Mouse (Mus musculus) CD4-positive, CD25-positive, alpha-beta regulatory T cell, adult 2 months (primary cell): Measurements from ENCODE around the gene Aacs.
"Not testable (repeated sequence)": the region's sequence is repeated elsewhere in the genome, so short reads cannot be mapped to it uniquely, and the experiment has no call there.

Source experiments
- DNase-seq: peaks from one replicate; pipeline ENCODE4 v3.0.0-alpha.2; 2012; ENCODE audit warnings: low read depth, low spot score

Gene Aacs

DNA sequence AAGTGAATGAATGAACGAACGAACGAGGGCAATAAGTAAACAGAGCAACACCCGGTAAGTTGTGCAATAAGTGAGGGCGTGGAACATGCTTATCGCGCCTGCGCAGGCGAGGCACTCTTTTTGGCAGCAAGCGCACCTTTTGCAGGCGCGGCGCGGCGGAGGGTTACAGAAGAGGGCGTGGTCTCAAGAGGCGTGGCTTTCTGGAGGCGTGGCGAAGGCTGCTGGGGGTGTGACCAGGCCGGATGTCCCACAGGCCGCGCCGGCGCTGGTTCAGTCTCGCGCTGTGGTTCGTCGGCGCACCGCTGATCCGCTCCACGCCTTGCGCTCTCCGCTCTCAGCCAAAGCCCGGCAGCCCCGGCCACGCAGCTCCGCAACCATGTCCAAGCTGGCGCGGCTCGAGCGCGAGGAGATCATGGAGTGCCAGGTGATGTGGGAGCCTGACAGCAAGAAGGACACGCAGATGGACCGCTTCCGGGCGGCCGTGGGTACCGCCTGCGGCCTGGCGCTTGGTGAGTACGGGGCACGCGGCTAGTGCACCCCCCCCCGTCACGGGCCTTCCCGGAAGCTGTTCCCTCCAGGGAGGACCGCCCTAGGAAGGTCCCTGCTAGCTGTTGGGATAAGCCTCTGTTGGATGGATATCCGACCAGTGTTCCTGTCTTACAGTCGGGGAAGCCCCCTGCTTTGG lies at the start of gene Aacs:
Gene Aacs, plus strand, starts transcription at position 214 of the 685 bp plus-strand sequence.
- peak; percentile 99 for DNase-seq

DNA sequence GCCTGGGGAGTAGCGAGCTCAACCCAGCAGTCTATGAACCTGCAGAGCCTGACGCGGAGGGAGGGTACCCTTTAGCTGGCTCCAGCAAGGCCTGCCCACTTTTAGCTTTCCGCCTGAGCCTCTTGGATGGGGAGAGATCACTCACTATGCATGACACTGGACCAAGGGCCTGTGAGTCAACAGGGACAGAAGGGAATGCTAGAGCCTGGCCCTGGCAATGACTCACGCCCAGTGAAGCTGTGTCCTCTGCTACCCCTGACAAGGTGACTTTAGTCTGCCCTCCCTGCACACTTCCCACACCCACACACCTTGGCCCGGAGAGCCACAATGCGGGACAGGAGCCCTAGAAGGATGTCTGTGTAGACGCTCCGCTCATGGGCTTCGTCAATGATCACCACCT lies 49.3 kb upstream of the Aacs start:
- DNase-seq, result no peak

DNA sequence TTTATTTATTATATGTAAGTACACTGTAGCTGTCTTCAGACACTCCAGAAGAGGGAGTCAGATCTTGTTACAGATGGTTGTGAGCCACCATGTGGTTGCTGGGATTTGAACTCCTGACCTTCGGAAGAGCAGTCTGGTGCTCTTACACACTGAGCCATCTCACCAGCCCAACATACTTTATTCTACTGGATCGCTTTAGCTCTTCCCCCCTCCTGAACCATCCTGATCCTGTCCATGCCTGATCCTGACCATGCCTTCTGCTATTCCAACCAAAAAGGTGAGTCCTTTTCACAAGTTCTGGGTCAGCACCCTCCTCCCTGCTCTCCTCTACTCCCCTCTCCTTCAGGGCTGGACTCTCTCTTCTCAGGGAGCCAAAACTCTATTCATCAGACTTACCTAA lies 43.3 kb upstream of the Aacs start:
- not testable (repeated sequence) for DNase-seq

DNA sequence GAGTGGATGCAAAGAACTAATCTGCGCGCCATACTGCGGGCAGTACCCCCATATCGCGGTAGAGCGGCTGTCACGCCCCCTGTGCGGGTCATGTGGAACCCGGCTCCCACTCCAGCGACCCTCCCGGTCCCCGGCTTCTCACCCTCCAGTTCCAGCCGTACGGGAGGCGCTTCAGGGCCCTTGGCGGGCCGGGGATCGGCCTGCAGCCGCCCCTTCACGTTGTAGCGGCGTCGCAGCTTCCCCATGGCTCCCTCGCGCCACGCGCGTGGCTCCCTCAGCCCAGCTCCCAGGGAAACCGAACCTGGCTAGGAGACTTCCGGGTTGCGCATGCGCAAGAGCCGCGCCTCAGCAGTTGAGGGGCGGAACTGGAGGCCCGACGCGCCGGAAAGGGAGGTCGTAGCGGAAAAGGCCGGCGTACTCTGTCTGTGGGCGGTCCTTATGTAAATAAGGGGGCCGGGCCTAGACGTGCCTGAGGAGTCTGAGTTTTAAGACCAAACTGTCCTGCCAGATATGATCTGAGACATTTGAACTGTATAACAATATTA lies 41.7 kb upstream of the Aacs start, which contains the start of gene Dhx37:
Gene Dhx37, minus strand, starts transcription at position 329 of the 545 bp plus-strand sequence.
- DNase-seq, result peak; percentile 98

DNA sequence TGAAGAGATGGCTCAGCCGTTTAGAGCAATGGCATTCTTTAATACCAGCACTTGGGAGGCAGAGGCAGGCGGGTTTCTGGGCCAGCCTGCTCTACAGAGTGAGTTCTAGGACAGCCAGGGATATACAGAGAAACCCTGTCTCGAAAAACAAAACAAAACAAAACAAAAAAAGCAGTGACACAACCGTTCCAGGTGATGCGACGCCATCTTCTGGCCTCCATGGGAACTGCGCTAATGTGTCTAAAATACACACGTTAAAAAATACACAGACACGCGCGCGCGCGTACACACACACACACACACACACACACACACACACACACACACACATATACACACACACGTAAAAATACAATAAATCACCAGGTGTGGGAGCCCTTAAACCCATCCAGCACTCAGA lies 41.3 kb upstream of the Aacs start:
- peak; percentile 66 for DNase-seq

DNA sequence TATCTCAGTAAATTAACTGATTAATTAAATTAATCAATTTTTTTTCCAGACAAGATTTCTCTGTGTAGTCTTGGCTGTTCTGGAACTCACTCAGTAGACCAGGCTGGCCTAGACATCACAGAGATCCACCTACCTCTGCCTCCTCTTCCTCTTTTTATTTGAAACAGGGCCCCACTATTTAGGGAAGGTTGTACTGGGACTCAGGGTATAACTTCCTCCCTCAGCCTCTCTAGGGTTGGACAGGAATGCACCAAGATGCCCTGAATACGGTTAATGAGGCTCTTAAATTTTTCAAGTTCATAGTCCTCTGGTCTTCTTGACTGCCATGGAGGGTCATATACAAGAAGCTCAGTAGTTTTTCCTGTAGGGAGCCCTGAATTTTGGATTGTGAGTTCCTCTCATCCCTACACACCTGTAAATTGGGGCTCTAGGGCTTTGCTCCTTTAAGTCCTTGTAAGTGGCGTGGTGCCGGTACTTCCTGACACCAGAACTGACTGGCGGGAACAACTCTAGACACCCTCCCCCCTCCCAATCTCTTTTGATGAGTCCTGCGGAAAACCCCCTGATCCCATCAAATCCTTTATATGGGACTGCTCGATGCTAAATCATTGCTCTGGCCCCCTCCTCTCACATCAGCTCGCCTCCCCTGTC lies 34.9 kb upstream of the Aacs start:
- no peak for DNase-seq

DNA sequence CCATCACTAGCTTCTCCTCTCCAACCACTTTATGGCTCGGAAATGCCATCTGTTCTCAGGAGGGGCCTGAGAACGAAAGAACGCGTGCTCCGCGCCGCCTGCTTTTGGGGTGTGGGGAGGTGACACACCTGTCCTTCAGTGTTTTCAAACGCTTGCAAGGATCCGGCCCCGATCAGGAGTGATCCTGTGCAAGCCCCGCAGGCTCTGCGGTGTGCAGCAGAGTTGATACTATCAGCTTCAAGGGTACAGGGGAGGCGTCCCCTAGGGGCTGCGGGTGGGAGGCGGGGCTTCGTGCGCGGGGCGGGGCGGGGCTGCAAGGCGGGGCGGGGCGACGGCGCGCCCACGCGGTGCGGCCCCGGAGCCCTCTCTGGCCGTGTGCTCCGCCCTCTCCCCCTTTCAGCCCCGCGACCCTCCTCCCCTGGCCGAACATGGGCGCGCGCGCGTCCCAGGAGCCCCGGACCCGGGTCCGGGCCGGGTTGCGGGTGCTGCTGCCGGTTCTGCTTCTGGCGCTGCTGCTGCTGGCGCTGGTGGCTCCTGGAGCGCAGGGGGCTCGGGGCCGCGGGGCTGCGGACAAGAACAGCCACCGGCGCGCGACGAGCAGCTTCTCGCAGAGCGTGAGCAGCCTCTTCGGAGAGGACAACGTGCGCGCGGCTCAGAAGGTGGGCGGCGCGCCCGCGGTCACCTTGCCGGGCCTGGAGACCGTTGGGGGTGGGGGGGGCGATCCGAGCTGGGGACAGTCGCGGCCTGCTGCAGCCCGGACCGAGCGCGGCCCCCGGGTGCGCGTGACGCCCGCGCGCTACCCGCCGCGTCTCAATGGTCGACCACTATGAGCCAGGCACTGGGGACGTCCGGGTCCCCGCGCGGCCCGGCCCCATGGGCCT lies 34.1 kb upstream of the Aacs start, which contains the start of gene Bri3bp:
Gene Bri3bp, plus strand, starts transcription at position 335 of the 881 bp plus-strand sequence.
- DNase-seq, result peak; percentile 82

DNA sequence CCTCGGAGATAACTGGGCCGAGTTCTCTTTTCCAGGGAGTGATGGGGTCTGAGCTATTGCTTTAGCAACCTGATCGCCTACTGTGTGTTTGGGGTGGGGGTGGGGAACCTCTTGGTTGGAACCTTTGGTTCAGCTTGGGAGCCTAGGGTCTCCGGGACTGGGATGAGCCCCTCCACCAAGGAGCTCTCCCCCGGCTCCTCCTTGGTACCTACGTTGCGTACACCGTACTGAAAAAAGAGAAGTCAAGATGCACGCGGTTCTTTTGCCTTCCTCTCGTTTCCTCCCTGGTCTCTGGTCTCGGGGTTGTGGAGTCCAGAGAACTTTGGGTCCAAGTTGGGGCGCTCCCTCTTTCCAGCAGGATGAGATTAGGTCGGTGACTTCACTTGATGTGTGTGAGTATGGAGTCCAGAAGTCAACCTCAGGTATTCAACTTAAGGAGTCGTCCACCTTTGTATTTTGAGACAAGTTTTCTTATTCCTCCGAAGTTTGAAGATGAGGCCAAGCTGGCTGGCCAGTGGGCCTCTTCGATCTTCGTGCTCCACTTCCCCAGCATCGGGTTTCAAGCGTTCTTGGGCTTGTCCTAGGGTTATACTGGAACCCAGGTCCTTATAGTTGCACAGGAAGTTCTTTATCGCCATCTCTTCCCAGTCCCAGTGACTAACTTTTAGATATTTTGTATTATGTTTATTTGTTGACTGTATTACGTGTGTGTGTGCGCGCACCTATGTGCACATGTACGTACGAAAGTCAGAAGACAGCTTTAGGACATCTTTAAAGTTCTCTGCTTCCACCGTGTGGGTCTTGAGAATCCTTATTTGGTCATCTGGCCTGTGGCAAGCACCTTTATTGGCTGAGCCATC lies 33.2 kb upstream of the Aacs start:
- DNase-seq, result no peak

DNA sequence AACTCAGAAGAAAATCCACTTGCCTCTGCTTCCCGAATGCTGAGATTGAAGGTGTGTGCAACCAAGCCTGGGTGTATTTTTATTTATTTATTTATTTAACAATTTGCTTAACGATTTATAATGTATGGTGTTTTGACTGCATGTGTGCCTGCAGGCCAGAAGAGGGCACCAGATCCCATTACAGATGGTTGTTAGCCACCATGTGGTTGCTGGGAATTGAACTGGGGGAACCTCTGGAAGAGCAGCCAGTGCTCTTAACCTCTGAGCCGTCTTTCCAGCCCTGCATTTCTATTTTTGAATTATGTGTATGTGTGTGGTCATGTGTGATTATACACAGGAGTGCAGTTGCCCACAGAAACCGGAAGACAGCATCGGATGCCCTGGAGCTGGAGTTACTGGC lies 32.3 kb upstream of the Aacs start:
- peak; percentile 16 for DNase-seq

DNA sequence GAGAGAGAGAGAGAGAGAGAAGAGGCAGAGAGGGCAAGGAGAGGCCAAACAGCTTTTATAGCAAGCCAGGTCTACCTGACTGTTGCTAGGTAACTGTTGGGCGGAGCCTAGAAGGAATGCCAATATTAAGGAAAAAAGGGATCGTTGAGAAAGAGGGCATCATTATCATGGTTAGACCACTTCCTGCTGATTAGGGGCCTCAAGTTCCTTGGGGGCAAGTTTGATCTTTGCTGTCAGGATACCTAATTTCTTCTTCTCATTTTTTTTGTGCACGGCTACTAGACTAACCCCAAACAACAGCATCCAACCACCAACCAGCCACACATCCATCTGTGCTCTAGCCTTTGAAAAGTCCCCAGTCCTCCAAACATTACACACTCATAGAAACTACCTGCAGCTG lies 31.7 kb upstream of the Aacs start:
- peak; percentile 19 for DNase-seq

DNA sequence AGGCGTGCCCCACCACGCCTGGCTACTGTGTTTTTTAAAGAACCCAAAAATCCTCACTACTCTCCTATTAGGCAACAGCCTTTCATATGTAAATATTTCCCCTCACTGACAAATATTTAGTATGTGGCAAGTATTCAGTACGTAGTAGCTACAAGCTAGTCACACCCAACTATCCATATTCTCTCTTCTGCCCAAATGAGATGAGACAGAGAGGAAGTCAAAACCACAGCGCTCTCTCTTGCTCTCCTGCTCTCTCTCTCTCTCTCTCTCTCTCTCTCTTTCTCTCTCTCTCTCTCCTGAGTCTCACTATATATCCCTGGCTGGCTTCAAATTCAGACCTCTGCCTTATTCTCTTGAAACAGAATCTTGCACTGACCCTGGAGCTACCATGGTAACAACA lies 31.1 kb upstream of the Aacs start:
- DNase-seq, result peak; percentile 66

DNA sequence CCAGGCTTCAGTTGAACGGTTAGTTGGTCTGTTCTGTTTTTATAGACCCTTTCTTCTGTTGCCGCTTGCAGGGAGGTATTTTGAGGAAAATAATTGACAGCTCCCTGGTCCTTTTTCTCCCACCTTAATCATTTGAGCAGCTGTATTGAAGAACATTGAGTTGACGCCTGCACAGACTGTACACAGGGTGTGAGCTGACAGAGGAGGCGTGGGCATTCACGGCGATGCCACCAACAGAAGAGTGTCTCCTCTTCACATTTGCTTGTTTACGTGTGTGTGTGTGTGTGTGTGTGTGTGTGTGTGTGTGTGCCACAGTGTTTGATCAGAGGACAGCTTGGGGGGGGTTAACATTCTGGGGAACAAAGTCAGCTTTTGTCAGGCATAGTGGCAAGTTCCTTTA lies 29.3 kb upstream of the Aacs start:
- no peak for DNase-seq

DNA sequence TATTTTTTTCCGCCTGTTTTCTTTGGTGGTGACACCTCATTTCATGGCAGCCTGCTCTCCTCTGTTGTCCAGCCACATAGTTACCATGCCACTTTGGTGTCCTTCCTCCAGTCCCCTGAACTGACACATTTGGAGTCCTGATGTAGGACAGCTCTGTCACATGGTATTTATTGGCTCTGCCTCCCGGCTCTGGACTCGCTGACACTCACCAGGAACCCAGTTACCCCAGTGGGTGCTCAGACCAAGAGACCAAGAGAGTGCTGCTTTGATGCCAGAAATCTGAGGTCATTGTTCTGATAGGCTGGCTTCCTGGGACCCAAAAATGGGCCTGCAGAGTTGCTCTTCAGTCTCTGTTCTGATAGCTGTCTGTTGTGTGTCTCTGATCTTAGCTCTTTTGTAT lies 27.6 kb upstream of the Aacs start:
- DNase-seq, result no peak

DNA sequence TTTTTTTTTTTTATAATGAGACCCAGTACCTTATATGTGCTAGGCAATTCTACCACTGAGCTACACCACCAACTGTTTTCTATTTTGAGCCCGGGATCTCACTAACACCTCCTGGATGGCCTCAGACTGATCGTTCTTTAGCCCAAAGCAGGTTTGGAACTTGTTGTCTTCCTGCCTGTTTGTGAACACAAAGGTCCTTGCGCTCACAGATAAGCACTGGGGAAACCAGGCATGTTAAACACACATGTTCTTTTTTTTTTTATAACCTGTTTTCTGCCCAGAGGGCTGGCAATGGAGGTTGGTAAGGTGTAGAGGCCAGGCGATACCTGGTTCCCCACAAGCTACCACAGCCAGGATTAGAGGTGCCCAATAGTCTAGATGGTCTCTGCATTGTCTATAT lies 27.0 kb upstream of the Aacs start:
- DNase-seq, result no peak

DNA sequence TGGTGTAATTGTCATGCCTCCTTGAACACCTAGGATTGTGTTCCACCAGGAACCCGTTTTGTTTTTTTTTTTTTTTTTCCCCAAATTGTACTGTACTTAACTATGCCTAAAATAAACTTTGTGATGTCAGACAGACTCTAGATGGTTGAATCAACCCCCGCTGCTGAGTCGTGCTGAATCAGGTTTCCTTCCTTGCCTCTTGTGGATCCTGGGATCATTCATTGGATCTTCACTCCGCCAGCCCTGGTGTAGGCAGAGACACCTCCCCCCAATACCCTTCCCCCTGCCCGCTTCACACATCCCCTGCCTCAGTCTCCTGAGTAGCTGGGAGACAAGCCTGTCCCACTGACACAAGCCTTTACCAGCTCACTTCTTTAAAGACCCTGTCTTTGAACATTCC lies 26.3 kb upstream of the Aacs start:
- no peak for DNase-seq

DNA sequence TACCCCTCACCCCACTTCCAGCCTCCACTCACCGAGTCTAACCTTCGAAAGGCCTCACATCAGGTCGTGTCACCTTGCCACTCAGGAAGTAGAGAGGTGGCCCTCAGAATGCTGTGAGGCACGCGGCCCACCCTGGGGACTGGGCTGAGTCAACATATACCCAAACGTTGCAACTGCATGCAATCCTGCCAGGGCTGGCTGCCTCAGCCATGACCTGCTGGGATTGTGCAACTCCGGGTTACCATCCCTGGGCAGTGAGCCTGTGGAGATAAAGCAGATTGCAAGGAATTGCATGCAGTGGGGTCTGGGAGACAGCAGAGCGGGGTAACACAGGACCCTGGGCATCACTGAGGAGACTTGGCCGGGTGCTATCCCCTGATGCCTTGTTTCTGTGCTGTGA lies 23.0 kb upstream of the Aacs start:
- no peak for DNase-seq

DNA sequence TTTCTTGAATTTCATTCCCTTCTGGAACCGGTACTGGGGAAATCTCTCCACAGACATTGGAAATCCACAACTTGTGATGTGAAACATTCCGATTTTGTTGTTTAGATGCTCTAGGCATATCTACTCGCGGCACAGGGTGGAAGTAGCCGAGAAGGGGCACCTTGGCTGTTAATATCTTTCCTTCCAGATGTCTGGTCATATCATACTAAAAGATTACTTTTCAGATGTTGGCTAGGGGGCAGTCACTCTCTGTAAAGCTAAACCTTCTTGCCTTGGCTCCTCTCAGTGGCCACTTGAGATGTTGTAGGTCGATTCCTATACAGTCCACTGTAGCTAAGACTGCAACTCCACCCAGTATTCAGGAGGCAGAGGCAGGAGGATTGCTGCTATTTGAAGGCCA lies 19.5 kb upstream of the Aacs start:
- no peak for DNase-seq

DNA sequence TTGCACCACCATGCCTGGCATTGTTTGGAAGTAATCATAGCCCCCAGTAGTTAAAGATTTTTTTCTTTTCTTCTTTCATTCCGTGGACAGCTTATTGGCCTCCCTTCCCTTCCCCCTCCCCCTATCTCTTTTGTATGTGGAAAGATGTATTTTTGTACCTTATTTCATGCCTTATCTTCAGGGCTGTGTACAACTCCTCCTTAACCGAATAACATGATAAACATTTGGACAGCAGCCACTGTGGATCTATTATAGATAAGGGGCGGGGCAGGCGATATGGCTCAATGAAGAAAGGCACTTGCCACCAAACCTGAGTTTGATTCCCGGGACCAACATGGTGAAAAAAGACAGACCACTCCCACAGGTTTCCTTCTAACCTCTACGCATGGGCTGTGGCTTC lies 18.1 kb upstream of the Aacs start:
- DNase-seq, result no peak

DNA sequence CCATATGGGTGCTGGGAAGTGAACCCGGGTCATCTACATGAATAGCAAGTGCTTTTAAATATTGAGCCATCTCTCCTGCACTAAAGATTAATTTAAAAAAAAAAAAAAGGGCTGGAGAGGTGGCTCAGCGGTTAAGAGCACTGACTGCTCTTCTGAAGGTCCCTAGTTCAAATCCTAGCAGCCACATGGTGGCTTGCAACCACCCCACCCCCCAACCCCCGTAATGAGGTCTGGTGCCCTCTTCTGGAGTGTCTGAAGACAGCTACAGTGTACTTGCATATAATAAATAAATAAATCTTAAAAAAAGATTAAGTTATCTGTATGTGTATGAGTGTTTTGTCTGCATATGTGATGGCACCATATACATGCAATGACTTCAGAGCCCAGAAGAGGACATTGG lies 15.0 kb upstream of the Aacs start:
- DNase-seq, result peak; percentile 41

DNA sequence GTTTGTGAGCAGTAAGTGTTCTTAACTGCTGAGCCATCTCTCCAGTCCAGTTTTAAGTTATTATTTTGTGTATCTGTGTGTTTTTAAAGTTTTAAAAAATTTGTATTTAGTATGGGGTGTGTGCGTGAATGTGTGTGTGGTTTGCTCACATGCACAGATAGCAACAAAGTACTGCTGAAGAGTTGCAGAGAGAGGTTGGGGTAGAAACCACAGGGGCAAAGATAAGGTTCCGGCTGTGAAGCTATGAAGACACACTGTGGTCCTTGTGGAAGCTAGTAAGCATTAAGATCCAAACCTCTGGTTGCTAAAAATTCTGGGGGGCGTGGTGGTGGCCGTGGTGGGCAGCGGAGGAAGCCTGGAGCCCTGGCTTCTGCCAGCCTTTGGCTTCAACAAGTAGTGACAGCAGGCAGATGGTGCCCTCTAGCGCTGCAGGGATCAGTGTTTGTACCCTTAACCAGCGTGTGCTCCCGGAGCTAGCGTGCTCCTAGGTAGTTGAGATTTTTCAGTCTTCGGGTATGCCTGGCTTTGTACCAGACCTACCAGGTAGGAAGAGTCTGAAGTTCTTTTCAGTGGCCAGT lies 13.7 kb upstream of the Aacs start:
- peak; percentile 78 for DNase-seq

DNA sequence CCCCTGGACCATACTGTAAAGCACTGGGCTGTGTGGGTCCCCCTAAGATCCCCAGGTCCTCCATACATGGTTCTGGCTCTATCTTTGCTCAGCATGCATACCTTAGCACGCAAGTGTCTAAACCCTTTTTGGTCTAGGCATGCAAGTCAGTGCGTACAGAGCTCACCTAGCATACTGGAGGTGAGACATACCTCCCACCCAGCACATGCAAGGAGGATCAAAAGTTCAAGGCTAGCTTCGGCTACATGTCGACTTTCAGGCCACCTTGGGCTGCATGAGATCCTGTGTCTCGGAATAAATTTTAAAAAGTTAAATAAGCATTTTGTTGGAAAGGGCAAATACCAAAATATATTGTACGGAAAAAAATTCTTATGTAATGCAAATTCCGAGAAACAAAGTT lies 10.4 kb upstream of the Aacs start:
- DNase-seq, result peak; percentile 28
